Mouse (Mus musculus) forebrain, embryonic 14.5 days (tissue): ENCODE measurements around the gene Mon1a. TPM values are rescaled to one million over a fixed set of nuclear protein-coding genes. Genes with fewer than 3 reads are reported as not detected.

Experiments
- ATAC-seq: fragments of 200-750 bp; cut with Nextera tagmentation; 2 replicates; pipeline ENCODE4 v1.8.0; 2017; ENCODE audit warnings: mild to moderate bottlenecking, moderate library complexity
- DNase-seq: peaks from one replicate; pipeline ENCODE4 v3.0.0-alpha.2; 2015; ENCODE audit warnings: low spot score
- H3K27ac ChIP-seq: fragments of 300-500 bp; sonication (generic); 2 replicates; pipeline ENCODE4 v1.5.1; 2014; ENCODE audit warnings: low read depth, mild to moderate bottlenecking, control low read depth, low read length, moderate library complexity
- H3K27me3 ChIP-seq: fragments of 300-500 bp; sonication (generic); replicated peaks from 2 replicates; pipeline ENCODE4 v1.6.1; 2014; ENCODE audit warnings: low read length, control low read depth, mixed read lengths; ENCODE audit not compliant: control insufficient read depth, insufficient read depth
- H3K36me3 ChIP-seq: fragments of 300-500 bp; sonication (generic); 2 replicates; pipeline ENCODE4 v1.6.1; 2014; ENCODE audit warnings: low read length, control low read depth; ENCODE audit not compliant: control insufficient read depth, insufficient read depth
- H3K4me1 ChIP-seq: fragments of 300-500 bp; sonication (generic); 2 replicates; pipeline ENCODE4 v1.6.1; 2014; ENCODE audit warnings: antibody characterized with exemption, low read length, control low read depth; ENCODE audit not compliant: control insufficient read depth, insufficient read depth
- H3K4me2 ChIP-seq: fragments of 300-500 bp; sonication (generic); 2 replicates; pipeline ENCODE4 v1.6.1; 2014; ENCODE audit warnings: mild to moderate bottlenecking, control low read depth, low read length
- H3K4me3 ChIP-seq: fragments of 300-500 bp; sonication (generic); 2 replicates; pipeline ENCODE4 v1.5.1; 2014; ENCODE audit warnings: low read depth, low read length, control low read depth
- H3K9ac ChIP-seq: fragments of 300-500 bp; sonication (generic); 2 replicates; pipeline ENCODE4 v1.6.1; 2014; ENCODE audit warnings: mild to moderate bottlenecking, low read length, control low read depth, moderate library complexity
- H3K9me3 ChIP-seq: fragments of 300-500 bp; sonication (generic); replicated peaks from 2 replicates; pipeline ENCODE4 v1.6.1; 2016; ENCODE audit warnings: low read length, control low read depth, mixed read lengths; ENCODE audit not compliant: control insufficient read depth
- WGBS: fragments of 180-500 bp; shearing (Covaris S2); extraction: QIAGEN DNeasy Blood & Tissue Kit; methylation state at CpG from one replicate; pipeline ENCODE4 v1.1.7; 2014; 5-methylcytosine and 5-hydroxymethylcytosine counted together
- polyA plus RNA-seq: library from polyadenylated mRNA; unstranded; fragments of >200 nt; fragmentation: Nextera tagmentation; extraction: Ambion mirVana; gene quantifications from 2 replicates; pipeline ENCODE4 v1.2.1, GENCODE M21; 2014

Mon1a gene
- polyA plus RNA-seq, 1 experiment from 2014 or later, result 23.5 TPM

GRCm38 (mm10) chr9:107934146-107934545 is 46.2 kb downstream of the Mon1a start:
- no peaks in the 10 kb centered on the region for H3K36me3 ChIP-seq
- ATAC-seq (no peak), DNase-seq (no peak)
- no peaks in the 10 kb centered on the region for H3K27me3 ChIP-seq
- H3K9me3 ChIP-seq, result no peaks in the 10 kb centered on the region
- peaks cover 12% of the 10 kb centered on the region for H3K4me1 ChIP-seq
- no peak overlapping the region for H3K4me2 ChIP-seq
- H3K9ac ChIP-seq, result no peak overlapping the region
- H3K4me3 ChIP-seq, result no peak overlapping the region
- H3K27ac ChIP-seq, result no peak overlapping the region
- 89% methylated on average over 11 of the region's 11 CpGs for WGBS

GRCm38 (mm10) chr9:107935374-107935773 is 47.4 kb downstream of the Mon1a start, which contains the start of gene Camkv:
Gene Camkv (plus strand): TSS chr9:107935674.
- DNase-seq (no peak), ATAC-seq (no peak)
- 4% methylated on average over 3 of the region's 3 CpGs for whole genome bisulfite sequencing
- Histone ChIP-seq H3K4me3 (peak within 1 kb of the TSS; percentile 49), H3K9ac (peak within 1 kb of the TSS; percentile 67), H3K27ac (peak within 1 kb of the TSS; percentile 27; the same call in 1 of the 2 replicates), H3K4me2 (peak within 1 kb of the TSS; percentile 86), H3K4me1 (peaks cover 12% of the 10 kb centered on the region), H3K9me3 (no peaks in the 10 kb centered on the region), H3K36me3 (no peaks in the 10 kb centered on the region), H3K27me3 (no peaks in the 10 kb centered on the region)

GRCm38 (mm10) chr9:107935790-107936214 is 47.9 kb downstream of the Mon1a start:
- H3K27me3 ChIP-seq, result no peaks in the 10 kb centered on the region
- WGBS, result under 1% methylated on average over 39 of the region's 41 CpGs
- H3K4me2 ChIP-seq, result peak overlapping the region; percentile 86
- ATAC-seq (peak; percentile 70), DNase-seq (peak; percentile 52)
- H3K4me1 ChIP-seq, result peaks cover 12% of the 10 kb centered on the region
- H3K36me3 ChIP-seq, result no peaks in the 10 kb centered on the region
- peak overlapping the region; percentile 49 for H3K4me3 ChIP-seq
- no peaks in the 10 kb centered on the region for H3K9me3 ChIP-seq
- peak overlapping the region; percentile 67 for H3K9ac ChIP-seq
- H3K27ac ChIP-seq, result peak overlapping the region; percentile 27; the same call in 1 of the 2 replicates

GRCm38 (mm10) chr9:107936215-107936822 is 48.4 kb downstream of the Mon1a start:
- peak overlapping the region; percentile 67 for H3K9ac ChIP-seq
- H3K4me1 ChIP-seq, result peaks cover 12% of the 10 kb centered on the region
- peak; percentile 37 for DNase-seq
- H3K4me3 ChIP-seq, result peak overlapping the region; percentile 49
- H3K9me3 ChIP-seq, result no peaks in the 10 kb centered on the region
- H3K27me3 ChIP-seq, result no peaks in the 10 kb centered on the region
- ATAC-seq, result peak; percentile 62
- H3K4me2 ChIP-seq, result peak overlapping the region; percentile 86
- no peaks in the 10 kb centered on the region for H3K36me3 ChIP-seq
- H3K27ac ChIP-seq, result no peak overlapping the region
- WGBS, result 1% methylated on average over 29 of the region's 29 CpGs

- DNase-seq, result no peak
- H3K4me1 ChIP-seq, result peaks cover 12% of the 10 kb centered on the region
- peak overlapping the region; percentile 86 for H3K4me2 ChIP-seq
- H3K9me3 ChIP-seq, result no peaks in the 10 kb centered on the region
- peak overlapping the region; percentile 67 for H3K9ac ChIP-seq
- no peaks in the 10 kb centered on the region for H3K36me3 ChIP-seq
- no peak for ATAC-seq
- peak overlapping the region; percentile 49 for H3K4me3 ChIP-seq
- no peak overlapping the region for H3K27ac ChIP-seq
- 0% methylated on average over 3 of the region's 3 CpGs for WGBS
- H3K27me3 ChIP-seq, result no peaks in the 10 kb centered on the region
Observed at GRCm38 (mm10) chr9:107936831-107937230, 48.9 kb downstream of the Mon1a start.

GRCm38 (mm10) chr9:107947241-107948194 is 59.6 kb downstream of the Mon1a start:
- Histone ChIP-seq H3K4me3 (no peak overlapping the region), H3K9ac (no peak overlapping the region), H3K4me1 (peaks cover 7% of the 10 kb centered on the region; the same call in 1 of the 2 replicates), H3K36me3 (no peaks in the 10 kb centered on the region), H3K27me3 (no peaks in the 10 kb centered on the region), H3K4me2 (no peak overlapping the region), H3K27ac (no peak overlapping the region; the same call in 1 of the 2 replicates), H3K9me3 (no peaks in the 10 kb centered on the region)
- 90% methylated on average over 31 of the region's 31 CpGs for WGBS
- no peak for DNase-seq
- no peak for ATAC-seq

GRCm38 (mm10) chr9:107949184-107949921 is 61.4 kb downstream of the Mon1a start:
- no peak for DNase-seq
- peaks cover 7% of the 10 kb centered on the region; the same call in 1 of the 2 replicates for H3K4me1 ChIP-seq
- ATAC-seq, result no peak
- WGBS, result 83% methylated on average over 13 of the region's 13 CpGs
- H3K9me3 ChIP-seq, result no peaks in the 10 kb centered on the region
- H3K4me2 ChIP-seq, result no peak overlapping the region
- no peaks in the 10 kb centered on the region for H3K27me3 ChIP-seq
- no peak overlapping the region for H3K9ac ChIP-seq
- no peak overlapping the region for H3K4me3 ChIP-seq
- no peak overlapping the region for H3K27ac ChIP-seq
- H3K36me3 ChIP-seq, result no peaks in the 10 kb centered on the region

GRCm38 (mm10) chr9:107949922-107950235 is 61.9 kb downstream of the Mon1a start, which contains the start of gene Traip:
Gene Traip (plus strand): TSS chr9:107950136.
- Histone ChIP-seq H3K27ac (peak within 1 kb of the TSS; percentile 71), H3K9me3 (no peaks in the 10 kb centered on the region), H3K9ac (peak within 1 kb of the TSS; percentile 76), H3K36me3 (no peaks in the 10 kb centered on the region), H3K4me2 (peak within 1 kb of the TSS; percentile 61), H3K4me3 (peak within 1 kb of the TSS; percentile 47), H3K4me1 (peaks cover 7% of the 10 kb centered on the region; the same call in 1 of the 2 replicates), H3K27me3 (no peaks in the 10 kb centered on the region)
- WGBS, result 91% methylated on average over 10 of the region's 10 CpGs
- DNase-seq, result no peak
- no peak for ATAC-seq
